Mouse (Mus musculus) left cerebral cortex, postnatal 14 days (tissue): Measurements from ENCODE around the gene Eef1akmt2. TPM values are rescaled to one million over a fixed set of nuclear protein-coding genes. Genes with fewer than 3 reads are reported as not detected.

ENCODE experiments used
- DNase-seq, 2 experiments: peaks; one replicate each; pipeline ENCODE4 v3.0.0; 2021 to 2022; ENCODE audit warnings: low spot score in 2 of 2, mixed read lengths in 1 of 2
- intact Hi-C: fragments of 180-260 bp; cut with DNase I; formaldehyde crosslinking; loops from one replicate; pipeline ENCODE4 v1.15.1; 2025
- long read RNA-seq, 2 experiments: library from polyadenylated mRNA; stranded (forward); transcript quantifications; one replicate each; pipeline ENCODE4 v2.0.0; 2021
- total RNA-seq, 2 experiments: library from RNA; stranded (reverse); gene quantifications; 2 replicates each; pipeline ENCODE4 v1.2.3; 2021

Eef1akmt2 gene
- total RNA-seq, result 10 to 100 TPM; 29.3 to 31.2 TPM
- long read RNA-seq, experiment 1, transcript Eef1akmt2-201 (6 exons, 1,107 nt), result major isoform, 17 of 36 reads
- long read RNA-seq, experiment 1, transcript Eef1akmt2-206 (3 exons, 811 nt), result minor isoform, 8 of 36 reads
- long read RNA-seq, experiment 1, partial matches to known transcripts, result 0 of 36 reads
- long read RNA-seq, experiment 1, other reads (novel, unspliced or antisense), result 10 of 36 reads
- long read RNA-seq, experiment 2, transcript Eef1akmt2-201 (6 exons, 1,107 nt), result major isoform, 11 of 32 reads
- long read RNA-seq, experiment 2, transcript Eef1akmt2-206 (3 exons, 811 nt), result minor isoform, 5 of 32 reads
- long read RNA-seq, experiment 2, partial matches to known transcripts, result 2 of 32 reads
- long read RNA-seq, experiment 2, other reads (novel, unspliced or antisense), result 14 of 32 reads

- intact Hi-C loops, result loop anchor here (5.0 kb wide), 2 partner anchors 40 to 195 kb away; partner anchors contain the start of gene Fam53b
Measured at GRCm38 (mm10) chr7:132852173-132852844, at the start of gene Eef1akmt2. Gene Eef1akmt2 (minus strand): TSS chr7:132852673.

DNA sequence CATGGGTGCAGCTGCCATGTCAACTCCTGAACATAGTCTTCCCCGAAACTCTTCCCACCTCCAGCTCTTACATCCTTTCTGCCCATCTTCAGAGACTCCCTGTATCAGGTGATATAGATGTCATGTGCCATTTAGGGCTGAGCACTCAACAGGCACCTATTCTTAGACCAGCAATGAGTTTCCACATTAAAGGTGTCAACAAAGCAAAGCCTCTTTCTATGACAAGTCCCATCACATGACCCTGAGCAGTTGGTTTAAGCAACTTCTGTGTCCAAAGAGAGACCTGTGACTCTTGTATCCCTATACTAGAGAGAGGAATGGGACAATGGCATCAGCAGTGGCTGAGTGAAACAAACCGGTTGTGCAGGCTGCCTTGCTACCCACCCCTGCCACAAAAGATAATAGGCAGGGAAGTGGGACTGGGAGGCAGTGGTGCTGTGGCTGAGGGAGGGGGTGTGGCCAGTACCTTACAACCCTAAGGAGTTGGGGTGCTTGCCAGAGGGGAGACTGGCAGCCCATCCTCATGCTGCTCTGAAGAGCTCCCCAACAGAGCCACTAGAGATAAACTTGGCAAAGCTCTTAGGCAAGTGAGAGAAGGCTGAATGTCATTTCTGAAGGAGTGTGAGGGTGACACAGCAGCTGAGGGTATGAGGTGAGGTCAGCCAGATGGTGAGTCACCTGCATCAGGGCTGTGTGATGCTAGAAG is 48.5 kb upstream of the Eef1akmt2 start:
- no peak for DNase-seq
- intact Hi-C loops, result no loop called here

More at GRCm38 (mm10) chr7:132852173-132852844, at the start of gene Eef1akmt2:
- DNase-seq, result peak; percentile 80 to 84

- intact Hi-C loops, result no loop called here
- DNase-seq, result no peak
Measured at GRCm38 (mm10) chr7:132898234-132898633, 45.8 kb upstream of the Eef1akmt2 start.

- intact Hi-C loops, result no loop called here
- no peak for DNase-seq
Measured at GRCm38 (mm10) chr7:132897258-132897657, 44.8 kb upstream of the Eef1akmt2 start.

GRCm38 (mm10) chr7:132896206-132896815 is 43.8 kb upstream of the Eef1akmt2 start:
- intact Hi-C loops, result no loop called here
- DNase-seq, result no peak

DNA sequence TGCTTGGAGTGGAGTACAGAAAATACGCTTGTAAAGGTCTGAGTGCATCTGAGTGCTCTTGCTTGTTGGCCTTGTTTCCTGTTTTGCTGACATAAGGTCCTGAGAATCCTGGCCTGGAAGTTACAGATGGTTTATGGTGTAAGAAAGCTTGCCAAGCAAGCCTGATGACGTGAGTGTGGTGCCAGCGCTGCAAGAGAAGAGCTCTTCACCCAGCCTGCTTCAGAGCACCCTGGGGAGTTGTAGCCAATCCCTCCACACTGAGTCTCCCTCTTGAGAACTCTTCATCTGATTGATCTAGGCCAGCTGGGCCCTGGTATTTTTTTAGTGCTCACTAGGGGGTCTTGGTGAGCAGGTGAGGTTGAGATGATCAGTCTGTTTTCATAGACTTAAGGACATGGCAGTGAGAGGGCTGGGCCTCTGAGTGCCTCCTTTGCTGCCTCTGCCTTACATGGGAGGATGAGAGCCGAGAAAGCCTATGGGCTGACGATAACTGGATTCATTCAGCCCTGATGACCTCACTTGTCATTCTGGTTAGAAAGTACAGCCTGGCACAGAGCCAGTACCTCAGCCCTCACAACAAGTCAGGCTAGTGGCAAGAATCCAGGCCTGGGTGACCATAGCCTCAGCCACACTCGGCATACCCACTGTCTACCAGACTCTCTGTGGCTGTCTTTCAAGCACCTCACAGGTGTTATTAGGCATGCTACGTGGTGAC is 42.5 kb upstream of the Eef1akmt2 start:
- DNase-seq, result no peak
- intact Hi-C loops, result no loop called here

DNA sequence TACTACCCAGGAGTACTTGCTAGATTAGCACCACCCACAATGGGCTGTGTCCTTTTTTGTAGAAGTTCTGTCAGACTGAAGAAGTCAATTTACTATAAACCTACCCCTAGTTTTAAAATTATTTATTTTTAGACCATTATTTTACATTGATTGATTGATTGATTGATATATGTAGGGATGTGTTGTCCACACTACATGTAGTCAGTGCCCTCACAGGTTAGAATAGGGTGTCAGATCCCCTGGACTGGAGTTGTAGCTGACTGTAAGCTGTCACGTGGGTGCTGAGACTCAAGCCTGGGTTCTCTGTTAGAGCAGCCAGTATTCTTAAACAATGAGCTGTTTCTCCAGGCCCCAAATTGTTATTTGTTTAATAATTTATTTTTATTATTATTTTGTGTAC is 40.9 kb upstream of the Eef1akmt2 start:
- DNase-seq, result no peak
- intact Hi-C loops, result no loop called here

GRCm38 (mm10) chr7:132892806-132893205 is 40.3 kb upstream of the Eef1akmt2 start:
- no peak for DNase-seq
- intact Hi-C loops, result no loop called here

DNA sequence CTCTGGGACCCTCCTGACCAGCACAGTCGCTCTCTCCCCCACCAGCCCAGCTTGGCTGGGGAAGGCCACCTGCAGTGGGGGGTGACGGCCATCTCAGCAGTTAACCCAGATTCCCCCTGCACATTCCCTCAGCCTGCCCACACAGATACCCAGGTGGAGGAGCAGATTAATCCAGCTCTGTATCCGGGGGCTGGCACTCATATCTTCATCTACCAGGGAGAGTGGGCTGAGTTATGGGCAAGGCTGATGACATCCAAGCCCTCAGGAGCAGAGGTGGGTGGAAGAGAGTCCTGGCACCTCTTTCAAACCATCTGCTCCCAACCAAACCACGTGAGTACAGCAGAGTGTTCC is 39.8 kb upstream of the Eef1akmt2 start:
- no peak for DNase-seq

DNA sequence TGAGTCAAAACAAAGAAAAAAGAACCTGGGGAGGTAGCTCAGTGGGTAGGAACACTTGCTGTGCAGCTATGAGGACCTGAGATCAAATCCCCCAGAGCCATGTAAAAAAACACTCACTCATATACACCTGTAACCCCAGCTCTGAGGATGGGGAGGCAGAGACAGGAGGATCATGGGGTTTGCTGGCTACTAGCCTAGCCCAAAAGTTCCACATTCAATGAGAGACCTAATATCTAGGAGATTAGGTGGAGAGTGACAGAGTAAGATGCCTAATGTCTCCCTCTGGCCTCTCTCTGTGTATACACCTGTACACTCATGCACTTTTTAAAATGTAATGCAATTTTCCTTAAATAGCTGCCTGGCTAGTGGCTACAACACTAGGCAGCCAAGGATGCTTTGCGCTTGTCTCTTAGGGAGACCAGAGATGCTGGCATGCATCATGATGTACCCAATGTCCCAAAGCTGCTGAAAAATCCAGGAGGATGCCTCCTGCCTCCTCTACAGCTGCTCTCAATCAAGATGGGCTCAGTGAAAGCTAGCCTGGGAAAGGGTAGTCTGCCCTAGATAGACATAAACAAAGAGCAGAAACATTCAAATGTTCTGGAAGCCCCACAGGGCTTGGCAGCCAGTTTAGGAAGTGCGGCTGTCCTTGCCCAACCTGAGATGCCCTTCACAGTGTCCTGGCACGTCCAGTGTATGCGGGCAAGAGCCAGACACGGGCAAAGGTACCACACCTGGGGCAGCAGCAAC is 39.3 kb upstream of the Eef1akmt2 start:
- intact Hi-C loops, result no loop called here
- DNase-seq, result no peak

More for the DNA sequence above, 39.8 kb upstream of the Eef1akmt2 start:
- intact Hi-C loops, result no loop called here

GRCm38 (mm10) chr7:132890201-132890600 is 37.7 kb upstream of the Eef1akmt2 start:
- DNase-seq, result no peak
- intact Hi-C loops, result no loop called here

GRCm38 (mm10) chr7:132889691-132890090 is 37.2 kb upstream of the Eef1akmt2 start:
- no peak for DNase-seq
- intact Hi-C loops, result no loop called here

GRCm38 (mm10) chr7:132888518-132889249 is 36.2 kb upstream of the Eef1akmt2 start:
- intact Hi-C loops, result no loop called here

GRCm38 (mm10) chr7:132888052-132888451 is 35.6 kb upstream of the Eef1akmt2 start:
- DNase-seq, result no peak
- intact Hi-C loops, result no loop called here

More at GRCm38 (mm10) chr7:132888518-132889249, 36.2 kb upstream of the Eef1akmt2 start:
- DNase-seq, result no peak

- DNase-seq, result no peak
- intact Hi-C loops, result no loop called here
Measured at GRCm38 (mm10) chr7:132887019-132887804, 34.7 kb upstream of the Eef1akmt2 start.

DNA sequence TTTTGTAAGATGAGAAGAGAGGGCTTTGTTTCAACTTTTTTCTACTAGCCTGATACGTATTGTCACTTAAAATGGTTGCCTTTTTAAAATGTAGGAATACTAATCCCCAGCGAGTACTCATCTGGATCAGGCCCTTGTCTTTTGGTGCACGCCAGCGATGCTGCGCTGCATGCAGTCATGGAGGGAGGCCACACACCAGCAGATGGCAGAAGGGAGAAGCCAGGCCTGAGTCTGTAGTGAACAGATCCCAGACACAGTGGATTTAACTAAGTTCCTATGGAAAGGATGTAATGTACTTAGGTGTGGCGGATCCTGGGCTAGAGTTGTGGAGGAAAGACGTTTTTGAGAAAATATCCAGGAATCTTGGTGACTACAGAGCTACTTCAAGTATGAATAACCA is 31.6 kb upstream of the Eef1akmt2 start:
- peak; percentile 31 to 42 for DNase-seq
- intact Hi-C loops, result no loop called here

- intact Hi-C loops, result no loop called here
- DNase-seq, result no peak
Measured at GRCm38 (mm10) chr7:132882343-132882742, 29.9 kb upstream of the Eef1akmt2 start.
